Mouse (Mus musculus) stomach, postnatal 0 days (tissue): ENCODE measurements around the gene Ednra. TPM values are rescaled to one million over a fixed set of nuclear protein-coding genes. Genes with fewer than 3 reads are reported as not detected.

Experiments
- ATAC-seq: fragments of 200-750 bp; cut with Nextera tagmentation; 2 replicates; pipeline ENCODE4 v1.8.0; 2017; ENCODE audit not compliant: low FRiP score, low TSS enrichment
- DNase-seq: peaks from one replicate; pipeline ENCODE4 v3.0.0-alpha.2; 2016; ENCODE audit warnings: low spot score
- H3K27ac ChIP-seq: fragments of 300-500 bp; sonication (generic); replicated peaks from 2 replicates; pipeline ENCODE4 v1.5.1; 2014; ENCODE audit warnings: mild to moderate bottlenecking, control low read depth
- H3K27me3 ChIP-seq: fragments of 300-500 bp; sonication (generic); 2 replicates; pipeline ENCODE4 v1.6.1; 2014; ENCODE audit warnings: low read length; ENCODE audit not compliant: control insufficient read depth, insufficient read depth
- H3K36me3 ChIP-seq: fragments of 300-500 bp; sonication (generic); 2 replicates; pipeline ENCODE4 v1.6.1; 2014; ENCODE audit warnings: low read length, mixed read lengths; ENCODE audit not compliant: control insufficient read depth, insufficient read depth
- H3K4me1 ChIP-seq: fragments of 300-500 bp; sonication (generic); replicated peaks from 2 replicates; pipeline ENCODE4 v1.6.1; 2014; ENCODE audit warnings: antibody characterized with exemption; ENCODE audit not compliant: control insufficient read depth, insufficient read depth
- H3K4me2 ChIP-seq: fragments of 300-500 bp; sonication (generic); replicated peaks from 2 replicates; pipeline ENCODE4 v1.6.1; 2014; ENCODE audit warnings: low read depth, mild to moderate bottlenecking, control low read depth, moderate library complexity
- H3K4me3 ChIP-seq: fragments of 300-500 bp; sonication (generic); 2 replicates; pipeline ENCODE4 v1.5.1; 2014; ENCODE audit warnings: low read depth, low read length, control low read depth
- H3K9ac ChIP-seq: fragments of 300-500 bp; sonication (generic); 2 replicates; pipeline ENCODE4 v1.6.1; 2014; ENCODE audit warnings: mild to moderate bottlenecking, low read length, control low read depth, mixed read lengths
- H3K9me3 ChIP-seq: fragments of 300-500 bp; sonication (generic); 2 replicates; pipeline ENCODE4 v1.6.1; 2016; ENCODE audit warnings: low read length; ENCODE audit not compliant: control insufficient read depth
- CTCF ChIP-seq: IDR thresholded peaks from 2 replicates; pipeline ENCODE4 v1.5.1; 2016; ENCODE audit warnings: antibody characterized with exemption, low read depth, mild to moderate bottlenecking, moderate library complexity
- EP300 ChIP-seq: optimal IDR thresholded peaks from 2 replicates; pipeline ENCODE3; 2016; ENCODE audit warnings: antibody characterized with exemption
- WGBS: fragments of 180-500 bp; shearing (Covaris S2); extraction: QIAGEN DNeasy Blood & Tissue Kit; methylation state at CpG from one replicate; pipeline ENCODE4 v1.1.7; 2014; 5-methylcytosine and 5-hydroxymethylcytosine counted together
- polyA plus RNA-seq: library from polyadenylated mRNA; unstranded; fragments of >200 nt; fragmentation: Nextera tagmentation; extraction: Ambion mirVana; gene quantifications from 2 replicates; pipeline ENCODE4 v1.2.1, GENCODE M21; 2015

Gene Ednra
- polyA plus RNA-seq, 1 experiment from 2014 or later = 7.3 TPM

DNA sequence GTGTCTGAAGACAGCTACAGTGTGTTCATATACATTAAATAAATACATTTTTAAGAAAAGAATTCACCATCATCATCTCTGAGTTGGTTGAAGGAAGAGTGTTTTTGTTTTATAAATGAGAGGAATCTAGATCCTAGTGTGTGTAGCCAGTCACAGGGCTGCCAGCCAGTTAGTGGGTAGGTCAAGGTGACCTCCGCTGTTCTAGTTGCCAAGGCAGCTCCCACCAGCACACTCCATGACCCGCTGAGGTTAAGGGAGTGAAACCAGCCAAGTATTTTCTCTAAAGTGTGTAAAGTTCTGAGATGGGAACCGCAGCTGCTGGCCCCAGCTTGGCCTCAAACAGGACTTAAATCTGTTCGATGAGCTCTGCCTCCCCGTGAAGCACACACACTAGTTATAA lies 44.7 kb upstream of the Ednra start:
- Histone ChIP-seq H3K27me3 (no peaks in the 10 kb centered on the region), H3K36me3 (no peaks in the 10 kb centered on the region), H3K9me3 (0 out of 2 replicates have a peak, but pooled peaks cover 2% of the 10 kb centered on the region), H3K4me1 (no peaks in the 10 kb centered on the region; the same call in 1 of the 2 replicates), H3K4me2 (no peak overlapping the region), H3K9ac (no peak overlapping the region), H3K4me3 (no peak overlapping the region), H3K27ac (no peak overlapping the region)
- DNase-seq (no peak), ATAC-seq (no peak)
- TF ChIP-seq CTCF (no peak), EP300 (no peak)
- WGBS = 94% methylated on average over 5 of the region's 5 CpGs

DNA sequence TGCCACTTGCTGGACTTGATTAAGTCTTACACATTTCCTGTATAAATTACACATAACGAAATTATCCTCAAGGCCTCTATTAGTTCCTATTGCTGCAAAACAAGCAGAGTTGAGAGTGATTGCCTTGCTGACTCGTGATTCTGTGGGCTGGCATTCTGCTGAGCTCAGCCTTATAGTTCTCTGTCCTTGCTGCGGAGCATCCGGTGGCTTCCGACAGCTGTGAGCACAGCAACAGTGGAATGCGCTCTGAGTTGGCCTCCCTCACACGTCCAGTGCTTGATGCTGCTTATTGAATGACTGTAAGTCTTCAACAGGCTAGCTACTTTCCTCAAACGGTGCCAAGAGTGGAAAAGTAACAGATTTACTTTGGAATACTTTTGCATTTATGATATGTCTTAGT lies 40.0 kb upstream of the Ednra start:
- H3K4me1 ChIP-seq = no peaks in the 10 kb centered on the region; the same call in 1 of the 2 replicates
- WGBS = 48% methylated on average over 8 of the region's 8 CpGs

DNA sequence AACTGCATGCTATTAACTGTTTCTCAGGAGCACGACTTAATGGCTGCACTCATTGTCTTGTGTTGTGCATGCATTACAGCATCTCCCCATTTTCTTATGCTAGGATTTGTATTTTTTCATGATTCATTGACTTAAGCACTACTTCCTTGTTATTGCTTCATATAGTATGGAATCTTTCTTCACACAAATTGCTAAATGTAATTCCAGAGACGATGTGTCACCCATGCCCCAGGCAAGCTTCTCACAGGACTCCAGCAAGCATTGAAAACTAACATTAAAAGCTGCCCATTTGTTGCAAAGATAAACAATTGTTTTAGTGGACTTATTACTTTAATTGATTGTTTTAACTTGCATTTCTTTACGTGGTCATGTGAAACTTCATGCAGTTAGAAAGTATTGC lies 38.7 kb upstream of the Ednra start:
- TF ChIP-seq CTCF (no peak), EP300 (no peak)
- Histone ChIP-seq H3K9ac (no peak overlapping the region), H3K27me3 (no peaks in the 10 kb centered on the region)

More for the DNA sequence above, 40.0 kb upstream of the Ednra start:
- 0 out of 2 replicates have a peak, but pooled peaks cover 5% of the 10 kb centered on the region for H3K9me3 ChIP-seq
- H3K9ac ChIP-seq = no peak overlapping the region
- no peaks in the 10 kb centered on the region for H3K36me3 ChIP-seq
- ATAC-seq (no peak), DNase-seq (no peak)
- no peak overlapping the region for H3K27ac ChIP-seq
- no peak for TF ChIP-seq EP300
- TF ChIP-seq CTCF = no peak
- H3K27me3 ChIP-seq = no peaks in the 10 kb centered on the region
- no peak overlapping the region for H3K4me2 ChIP-seq
- H3K4me3 ChIP-seq = no peak overlapping the region

DNA sequence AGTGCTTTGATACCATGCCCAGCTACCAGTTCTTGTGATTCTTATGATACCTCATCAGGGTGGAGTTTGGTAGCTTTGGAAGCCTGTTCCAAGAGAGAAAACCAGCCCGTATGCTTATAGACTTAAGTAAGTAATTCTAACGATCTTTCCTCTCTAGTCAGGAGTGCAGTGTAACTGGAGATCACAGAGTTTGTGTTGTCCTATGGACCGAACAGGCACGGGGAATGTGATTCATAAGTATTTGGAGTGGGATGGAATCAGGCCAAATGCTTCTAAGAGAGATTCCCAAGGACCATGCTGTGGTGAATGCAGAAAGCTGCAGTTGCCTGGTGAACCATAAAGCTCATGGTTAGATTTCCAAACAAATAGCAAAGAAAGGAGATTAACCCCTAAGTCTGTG lies 31.2 kb upstream of the Ednra start:
- no peaks in the 10 kb centered on the region for H3K4me1 ChIP-seq
- H3K27ac ChIP-seq = no peak overlapping the region
- ATAC-seq (no peak), DNase-seq (no peak)
- H3K4me3 ChIP-seq = no peak overlapping the region
- TF ChIP-seq CTCF (no peak), EP300 (no peak)
- no peak overlapping the region for H3K4me2 ChIP-seq
- WGBS = 20% methylated on average over 4 of the region's 4 CpGs
- no peaks in the 10 kb centered on the region for H3K27me3 ChIP-seq
- no peaks in the 10 kb centered on the region for H3K36me3 ChIP-seq
- no peak overlapping the region for H3K9ac ChIP-seq
- H3K9me3 ChIP-seq = no peaks in the 10 kb centered on the region

More for the DNA sequence above, 38.7 kb upstream of the Ednra start:
- Histone ChIP-seq H3K4me2 (no peak overlapping the region), H3K4me3 (no peak overlapping the region), H3K9me3 (0 out of 2 replicates have a peak, but pooled peaks cover 3% of the 10 kb centered on the region), H3K36me3 (no peaks in the 10 kb centered on the region), H3K27ac (no peak overlapping the region), H3K4me1 (no peaks in the 10 kb centered on the region; the same call in 1 of the 2 replicates)
- WGBS = 43% methylated on average over 3 of the region's 3 CpGs
- ATAC-seq = no peak
- DNase-seq = no peak

DNA sequence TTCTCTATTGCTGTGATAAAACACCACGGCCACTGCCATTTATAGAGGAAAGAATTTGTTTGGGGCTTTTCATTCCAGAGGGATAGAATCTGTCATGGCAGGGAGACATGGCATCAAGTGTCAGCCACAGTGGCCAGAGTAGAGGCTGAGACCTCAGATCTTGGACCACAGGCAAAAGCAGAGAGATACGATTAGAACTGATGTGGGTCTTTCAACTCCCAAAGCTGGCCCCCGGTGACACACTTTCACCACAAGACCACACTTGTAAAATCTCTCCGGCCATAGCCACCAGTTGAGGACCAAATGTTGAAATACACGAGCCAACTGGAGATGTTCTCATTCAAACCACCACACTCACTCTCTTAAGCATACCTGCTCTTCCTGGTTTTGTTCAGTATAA lies 29.5 kb upstream of the Ednra start:
- H3K36me3 ChIP-seq = no peaks in the 10 kb centered on the region
- H3K27ac ChIP-seq = no peak overlapping the region
- WGBS = 86% methylated on average over 5 of the region's 5 CpGs
- DNase-seq (no peak), ATAC-seq (no peak)
- no peak overlapping the region for H3K4me3 ChIP-seq
- no peaks in the 10 kb centered on the region for H3K9me3 ChIP-seq
- H3K4me1 ChIP-seq = no peaks in the 10 kb centered on the region
- TF ChIP-seq EP300 (no peak), CTCF (no peak)
- no peak overlapping the region for H3K4me2 ChIP-seq
- H3K27me3 ChIP-seq = no peaks in the 10 kb centered on the region
- no peak overlapping the region for H3K9ac ChIP-seq

DNA sequence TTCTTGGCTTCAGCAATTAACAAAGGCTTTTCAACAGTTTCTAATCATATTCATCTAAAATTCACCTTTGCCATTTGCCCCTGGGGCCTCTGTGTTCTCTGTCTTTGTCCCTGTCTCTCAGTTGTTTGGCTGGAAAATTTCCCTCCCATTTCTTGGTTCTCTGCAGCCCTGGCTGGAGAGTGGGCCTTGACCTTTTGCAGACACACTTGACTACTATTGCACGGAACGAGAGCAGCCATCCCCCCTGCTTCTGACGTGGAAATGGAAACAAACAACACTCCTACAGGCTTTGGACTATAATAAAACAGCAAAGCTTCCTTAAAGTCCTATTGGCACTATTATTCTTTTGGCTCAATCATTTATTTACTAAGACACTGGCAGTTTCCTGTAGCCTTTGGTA lies 27.8 kb upstream of the Ednra start:
- TF ChIP-seq EP300 (no peak), CTCF (no peak)
- Histone ChIP-seq H3K4me2 (no peak overlapping the region), H3K9me3 (no peaks in the 10 kb centered on the region), H3K36me3 (no peaks in the 10 kb centered on the region), H3K27me3 (no peaks in the 10 kb centered on the region), H3K4me1 (no peaks in the 10 kb centered on the region), H3K4me3 (no peak overlapping the region), H3K9ac (no peak overlapping the region), H3K27ac (no peak overlapping the region)
- 57% methylated on average over 3 of the region's 3 CpGs for WGBS
- no peak for ATAC-seq
- DNase-seq = no peak
